Mouse (Mus musculus) myocyte (in vitro differentiated cells): Measurements from ENCODE around the gene Sec11a.

Experiments used
- E2F4 ChIP-seq: IDR thresholded peaks from one replicate; pipeline ENCODE4 v1.6.1; 2011; ENCODE audit warnings: mild to moderate bottlenecking, control low read depth, moderate library complexity; ENCODE audit not compliant: insufficient read depth
- MAX ChIP-seq: IDR thresholded peaks from one replicate; pipeline ENCODE4 v1.6.1; 2011; ENCODE audit warnings: low read depth, mild to moderate bottlenecking, control low read depth
- MYOD1 ChIP-seq, 3 experiments: IDR thresholded peaks; one replicate each; pipeline ENCODE4 v1.6.1; 2011; ENCODE audit warnings: control low read depth in 2 of 3, low read depth in 2 of 3, mild to moderate bottlenecking in 2 of 3, moderate library complexity in 1 of 3; ENCODE audit not compliant: insufficient read length in 2 of 3, control insufficient read depth in 1 of 3
- MYOG ChIP-seq, 3 experiments: IDR thresholded peaks; one replicate each; pipeline ENCODE4 v1.6.1; 2011; ENCODE audit warnings: control low read depth in 2 of 3, low read depth in 2 of 3, mild to moderate bottlenecking in 2 of 3; ENCODE audit not compliant: insufficient read length in 2 of 3, control insufficient read depth in 1 of 3, insufficient read depth in 1 of 3
- POLR2A ChIP-seq: IDR thresholded peaks from one replicate; pipeline ENCODE4 v1.6.1; 2011; ENCODE audit warnings: low read depth, mild to moderate bottlenecking, control low read depth, moderate library complexity; ENCODE audit not compliant: insufficient read length
- POLR2AphosphoS2 ChIP-seq: IDR thresholded peaks from one replicate; pipeline ENCODE4 v1.6.1; 2011; ENCODE audit warnings: low read depth, control low read depth; ENCODE audit not compliant: insufficient read length
- SRF ChIP-seq: IDR thresholded peaks from one replicate; pipeline ENCODE4 v1.6.1; 2011; ENCODE audit warnings: low read depth; ENCODE audit not compliant: control insufficient read depth, insufficient read length
- TCF12 ChIP-seq: IDR thresholded peaks from one replicate; pipeline ENCODE4 v1.6.1; 2011; ENCODE audit warnings: mild to moderate bottlenecking, control low read depth; ENCODE audit not compliant: poor library complexity, insufficient read depth, severe bottlenecking
- TCF3 ChIP-seq: IDR thresholded peaks from one replicate; pipeline ENCODE4 v1.6.1; 2011; ENCODE audit warnings: low read depth, control low read depth; ENCODE audit not compliant: insufficient read length
- USF1 ChIP-seq: IDR thresholded peaks from one replicate; pipeline ENCODE4 v1.6.1; 2011; ENCODE audit warnings: low read depth, mild to moderate bottlenecking, control low read depth, moderate library complexity

DNA sequence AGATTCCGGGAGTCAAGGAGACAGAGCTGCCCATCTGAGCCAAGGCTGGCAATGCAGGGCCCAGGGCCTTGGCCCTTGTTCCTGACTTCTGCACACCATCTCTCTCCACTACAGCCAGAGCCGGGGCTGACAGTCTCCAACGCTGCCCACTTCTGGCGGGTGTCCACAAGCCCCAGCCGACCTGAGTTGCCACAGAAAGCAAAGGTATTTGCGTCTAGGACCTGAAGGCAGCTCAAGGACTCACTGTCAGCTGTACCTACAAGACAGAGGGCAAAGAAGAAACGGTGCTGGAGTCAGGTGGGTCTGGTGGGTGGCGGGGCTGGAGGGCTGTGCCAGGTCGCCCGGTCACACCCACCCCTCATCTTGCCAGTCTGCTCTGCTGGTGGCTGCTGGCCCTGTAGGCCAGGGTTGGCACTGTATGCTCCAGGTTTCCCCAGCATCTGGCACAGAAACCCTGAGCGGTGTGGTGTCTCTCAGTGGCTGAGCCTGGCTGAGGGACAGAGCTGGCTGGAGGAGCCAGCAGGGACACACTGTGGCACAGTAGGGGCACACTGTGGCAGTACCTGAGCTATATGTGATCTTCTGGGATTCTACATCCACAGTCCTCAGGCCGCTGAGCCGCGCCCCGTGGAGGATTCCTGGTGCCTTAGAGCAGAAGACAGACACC, 54.4 kb downstream of the Sec11a start:
- TF ChIP-seq E2F4: no peak
- no peak for TF ChIP-seq MYOD1 (IDR thresholded peaks at IDR 0.05; ENCODE audit: control insufficient read depth in 1 of 3, insufficient read length in 2 of 3, low read depth in 2 of 3)
- TF ChIP-seq POLR2A: no peak
- no peak for TF ChIP-seq TCF12
- TF ChIP-seq USF1: no peak
- TF ChIP-seq MAX: no peak
- TF ChIP-seq POLR2AphosphoS2: no peak
- TF ChIP-seq TCF3: no peak
- no peak for TF ChIP-seq MYOG (IDR thresholded peaks at IDR 0.05; ENCODE audit: control insufficient read depth in 1 of 3, insufficient read depth in 1 of 3, insufficient read length in 2 of 3, low read depth in 2 of 3)
- TF ChIP-seq SRF: no peak
